Mouse (Mus musculus): ENCODE data around the gene Gstt2. TPM values are rescaled to one million over a fixed set of nuclear protein-coding genes. Genes with fewer than 3 reads are reported as not detected.
"Not testable (repeated sequence)": the region's sequence is repeated elsewhere in the genome, so short reads cannot be mapped to it uniquely, and the experiment has no call there.

The Gstt2 gene
- polyA plus RNA-seq, 1 experiment from 2014 or later = 10.8 TPM

GRCm38 (mm10) chr10:75860746-75861145, 23.5 kb upstream of the Gstt2 start:
- no peak overlapping the region for H3K4me3 ChIP-seq (ENCODE audit: inconsistent target)
- no peaks in the 10 kb centered on the region for H3K79me2 ChIP-seq (ENCODE audit: inconsistent target)
- 60% methylated on average over 7 of the region's 7 CpGs for WGBS (ENCODE audit: missing documents)
- H3K36me3 ChIP-seq (ENCODE audit: inconsistent target) = no peaks in the 10 kb centered on the region
- H3K27ac ChIP-seq = no peak overlapping the region

- Histone ChIP-seq H3K27ac (peak within 1 kb of the TSS; percentile 70), H3K4me3 (ENCODE audit: inconsistent target) (peak within 1 kb of the TSS; percentile 49)
- H3K36me3 ChIP-seq (ENCODE audit: inconsistent target); H3K79me2 ChIP-seq (ENCODE audit: inconsistent target): not testable (repeated sequence)
- 1% methylated on average over 34 of the region's 46 CpGs for WGBS (ENCODE audit: missing documents)
These were observed 22.7 kb upstream of the Gstt2 start, which contains the start of gene Mif for GRCm38 (mm10) chr10:75859786-75860470. Gene Mif, minus strand, starts transcription at chr10:75860240.

DNA sequence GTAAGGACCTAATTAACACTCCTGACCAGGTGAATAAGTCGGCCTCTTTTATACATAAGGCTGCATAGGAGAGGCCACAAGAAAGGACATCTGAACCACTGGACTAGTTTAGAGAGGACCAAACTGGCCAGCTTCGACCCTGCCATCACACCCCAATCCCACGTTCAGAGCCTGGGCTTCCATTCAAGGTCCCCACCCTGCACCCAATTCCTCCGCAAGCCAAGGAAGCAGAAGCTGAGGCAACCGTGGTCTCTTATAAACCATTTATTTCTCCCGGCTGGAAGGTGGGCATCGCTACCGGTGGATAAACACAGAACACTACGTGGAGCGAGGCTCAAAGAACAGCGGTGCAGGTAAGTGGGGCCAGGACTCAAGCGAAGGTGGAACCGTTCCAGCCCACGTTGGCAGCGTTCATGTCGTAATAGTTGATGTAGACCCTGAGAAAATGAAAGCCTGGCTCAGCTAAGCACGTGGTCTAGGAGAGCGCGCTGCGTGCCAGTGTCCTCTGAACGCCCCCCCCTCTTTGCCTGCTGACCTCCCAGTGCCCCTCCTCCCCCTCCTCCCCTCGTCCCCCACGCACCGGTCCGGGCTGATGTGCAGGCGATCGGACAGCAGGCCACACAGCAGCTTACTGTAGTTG, 22.0 kb upstream of the Gstt2 start:
- Histone ChIP-seq H3K36me3 (ENCODE audit: inconsistent target) (no peaks in the 10 kb centered on the region), H3K27ac (peak overlapping the region; percentile 70)
- 4% methylated on average over 20 of the region's 27 CpGs for WGBS (ENCODE audit: missing documents)

GRCm38 (mm10) chr10:75857598-75857997, 20.4 kb upstream of the Gstt2 start:
- H3K4me3 ChIP-seq (ENCODE audit: inconsistent target) = no peak overlapping the region
- H3K36me3 ChIP-seq (ENCODE audit: inconsistent target) = no peaks in the 10 kb centered on the region
- 94% methylated on average over 4 of the region's 4 CpGs for WGBS (ENCODE audit: missing documents)
- no peaks in the 10 kb centered on the region for H3K79me2 ChIP-seq (ENCODE audit: inconsistent target)
- no peak overlapping the region for H3K27ac ChIP-seq

More for the DNA sequence above, 22.0 kb upstream of the Gstt2 start:
- Histone ChIP-seq H3K79me2 (ENCODE audit: inconsistent target) (no peaks in the 10 kb centered on the region), H3K4me3 (ENCODE audit: inconsistent target) (peak overlapping the region; percentile 49)

DNA sequence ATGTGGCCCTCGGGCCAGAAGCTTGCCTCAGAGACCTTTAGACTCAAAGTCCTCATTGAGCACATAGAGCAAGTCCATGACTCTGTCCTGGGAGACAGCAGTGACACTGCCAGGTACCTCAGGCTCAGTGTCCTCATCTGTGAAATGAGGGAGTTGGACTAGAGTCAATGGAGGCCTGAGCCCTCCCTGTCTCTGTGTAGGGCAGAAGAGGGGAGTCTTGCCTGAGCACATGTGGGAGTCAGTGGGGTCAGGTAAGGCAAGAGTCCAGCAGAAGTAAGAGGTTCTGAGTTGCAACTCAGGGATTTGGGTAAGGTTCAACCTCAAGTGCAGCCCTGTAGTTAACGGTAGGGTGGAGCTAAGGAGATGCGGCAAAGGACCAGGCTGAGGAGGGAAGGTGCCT, 19.8 kb upstream of the Gstt2 start:
- Histone ChIP-seq H3K27ac (no peak overlapping the region), H3K4me3 (ENCODE audit: inconsistent target) (no peak overlapping the region), H3K79me2 (ENCODE audit: inconsistent target) (no peaks in the 10 kb centered on the region), H3K36me3 (ENCODE audit: inconsistent target) (no peaks in the 10 kb centered on the region)
- WGBS (ENCODE audit: missing documents) = 96% methylated on average over 3 of the region's 3 CpGs

DNA sequence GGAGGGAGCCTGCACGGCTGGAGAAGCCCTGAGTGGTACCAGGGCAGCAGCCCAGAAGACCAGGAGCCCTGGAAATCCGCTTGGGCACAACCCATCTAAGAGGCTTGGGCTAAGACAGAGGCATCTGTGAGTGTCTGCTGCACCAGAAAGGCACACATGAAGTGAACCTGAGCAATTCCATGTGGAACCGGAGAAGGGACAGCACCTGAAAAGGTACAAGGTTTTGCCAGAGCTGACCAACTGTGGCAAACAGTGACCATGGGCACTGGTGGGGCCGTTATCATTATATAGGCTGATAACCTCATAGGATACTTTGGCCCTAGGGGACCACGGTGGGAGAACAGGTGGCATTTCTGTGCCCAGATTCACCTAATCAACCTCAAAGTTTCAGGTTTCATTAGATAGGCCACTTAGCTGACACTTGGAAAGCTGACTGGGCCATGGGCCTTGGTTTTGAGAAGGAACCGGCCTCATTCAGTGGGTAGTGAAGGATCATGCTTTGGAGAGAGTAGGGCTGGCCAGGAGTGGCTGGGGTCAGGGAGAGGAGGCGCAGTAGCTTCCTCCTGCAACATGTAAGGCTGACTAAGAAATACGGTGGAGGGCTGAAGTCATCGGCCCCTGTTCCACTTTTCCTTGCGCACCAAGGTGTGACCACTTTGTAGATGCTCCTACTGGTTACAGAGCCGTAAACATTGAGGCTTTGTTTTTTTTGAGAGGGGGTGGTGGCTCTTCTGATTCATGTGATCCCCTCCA, 19.1 kb upstream of the Gstt2 start:
- no peaks in the 10 kb centered on the region for H3K79me2 ChIP-seq (ENCODE audit: inconsistent target)
- H3K36me3 ChIP-seq (ENCODE audit: inconsistent target) = no peaks in the 10 kb centered on the region
- H3K27ac ChIP-seq = no peak overlapping the region
- no peak overlapping the region for H3K4me3 ChIP-seq (ENCODE audit: inconsistent target)
- WGBS (ENCODE audit: missing documents) = 88% methylated on average over 11 of the region's 11 CpGs

GRCm38 (mm10) chr10:75855416-75855981, 18.3 kb upstream of the Gstt2 start:
- Histone ChIP-seq H3K27ac (no peak overlapping the region), H3K79me2 (ENCODE audit: inconsistent target) (no peaks in the 10 kb centered on the region), H3K4me3 (ENCODE audit: inconsistent target) (no peak overlapping the region), H3K36me3 (ENCODE audit: inconsistent target) (no peaks in the 10 kb centered on the region)
- WGBS (ENCODE audit: missing documents) = 95% methylated on average over 15 of the region's 15 CpGs

GRCm38 (mm10) chr10:75854791-75855190, 17.6 kb upstream of the Gstt2 start:
- no peaks in the 10 kb centered on the region for H3K36me3 ChIP-seq (ENCODE audit: inconsistent target)
- H3K27ac ChIP-seq = no peak overlapping the region
- 81% methylated on average over 6 of the region's 6 CpGs for WGBS (ENCODE audit: missing documents)
- H3K4me3 ChIP-seq (ENCODE audit: inconsistent target) = no peak overlapping the region
- no peaks in the 10 kb centered on the region for H3K79me2 ChIP-seq (ENCODE audit: inconsistent target)

DNA sequence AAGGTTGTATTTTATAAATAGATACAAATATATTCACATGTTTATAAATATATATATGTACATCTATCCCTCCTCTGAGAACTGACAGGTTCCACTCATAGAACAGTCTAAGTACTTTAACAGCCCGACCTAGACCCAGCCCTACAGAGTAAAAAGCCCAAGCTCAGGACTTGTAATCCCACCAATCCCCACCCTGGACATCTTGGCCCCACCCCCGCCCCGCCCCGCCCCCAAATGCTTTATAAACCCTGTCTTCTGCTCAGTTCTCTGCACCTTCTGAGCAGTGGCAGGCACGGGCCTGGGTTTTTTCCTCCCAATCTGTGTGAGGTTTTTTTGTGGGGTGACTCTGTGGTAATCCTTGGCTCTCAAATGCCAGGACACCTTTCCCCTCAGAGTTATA, 16.9 kb upstream of the Gstt2 start:
- Histone ChIP-seq H3K27ac (no peak overlapping the region), H3K4me3 (ENCODE audit: inconsistent target) (no peak overlapping the region), H3K79me2 (ENCODE audit: inconsistent target) (no peaks in the 10 kb centered on the region), H3K36me3 (ENCODE audit: inconsistent target) (no peaks in the 10 kb centered on the region)
- 68% methylated on average over 5 of the region's 5 CpGs for WGBS (ENCODE audit: missing documents)

DNA sequence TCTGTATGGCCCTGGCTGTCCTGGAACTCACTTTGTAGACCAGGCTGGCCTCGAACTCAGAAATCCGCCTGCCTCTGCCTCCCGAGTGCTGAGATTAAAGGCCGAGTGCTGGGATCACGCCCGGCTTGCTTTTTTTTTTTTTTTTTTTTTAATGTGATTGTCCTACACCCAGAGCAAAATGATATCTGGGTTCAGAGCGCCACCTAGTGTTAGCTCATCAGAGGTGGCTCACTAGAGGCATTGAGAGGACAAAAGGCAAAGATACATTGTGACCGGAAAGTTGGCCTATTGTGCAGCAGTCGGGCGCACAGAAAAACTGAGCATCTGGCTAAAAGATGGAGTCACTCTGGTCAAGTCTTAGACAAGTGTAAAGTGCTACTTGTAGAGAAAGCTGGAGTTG, 16.2 kb upstream of the Gstt2 start:
- H3K27ac ChIP-seq = no peak overlapping the region
- H3K4me3 ChIP-seq (ENCODE audit: inconsistent target) = no peak overlapping the region
- H3K79me2 ChIP-seq (ENCODE audit: inconsistent target) = no peaks in the 10 kb centered on the region
- H3K36me3 ChIP-seq (ENCODE audit: inconsistent target) = no peaks in the 10 kb centered on the region
- 42% methylated on average over 9 of the region's 10 CpGs for WGBS (ENCODE audit: missing documents)

DNA sequence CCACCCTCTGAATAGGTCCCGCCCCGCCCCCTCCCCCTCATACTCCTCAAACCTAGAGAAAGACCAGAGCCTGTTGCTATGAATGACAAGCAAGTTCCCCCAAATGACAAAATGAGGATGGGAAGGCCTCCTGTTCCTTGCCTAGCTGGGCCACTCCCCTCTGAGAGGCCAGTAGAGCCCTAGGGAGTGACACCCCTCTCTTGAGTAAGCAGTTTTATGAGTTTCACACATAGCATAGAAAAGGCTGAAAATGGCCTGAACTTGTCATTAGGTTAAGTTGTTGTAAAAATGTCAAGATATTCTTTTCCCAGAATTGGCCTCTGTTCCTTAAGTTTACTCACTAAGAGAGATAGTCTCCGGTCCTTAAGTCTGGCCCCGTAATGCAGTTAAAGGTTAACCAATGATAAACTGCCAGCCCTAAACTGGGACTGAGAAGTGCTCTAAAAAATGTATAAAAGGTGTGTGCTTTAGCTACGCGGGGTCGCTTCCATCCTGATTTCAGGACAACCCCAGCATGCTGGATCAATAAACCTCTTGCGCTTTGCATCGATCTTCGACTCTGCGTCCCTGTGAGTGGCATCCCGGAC, 15.4 kb upstream of the Gstt2 start:
- H3K4me3 ChIP-seq (ENCODE audit: inconsistent target) = no peak overlapping the region
- 92% methylated on average over 11 of the region's 12 CpGs for WGBS (ENCODE audit: missing documents)
- H3K36me3 ChIP-seq (ENCODE audit: inconsistent target) = no peaks in the 10 kb centered on the region
- H3K27ac ChIP-seq = no peak overlapping the region
- no peaks in the 10 kb centered on the region for H3K79me2 ChIP-seq (ENCODE audit: inconsistent target)

DNA sequence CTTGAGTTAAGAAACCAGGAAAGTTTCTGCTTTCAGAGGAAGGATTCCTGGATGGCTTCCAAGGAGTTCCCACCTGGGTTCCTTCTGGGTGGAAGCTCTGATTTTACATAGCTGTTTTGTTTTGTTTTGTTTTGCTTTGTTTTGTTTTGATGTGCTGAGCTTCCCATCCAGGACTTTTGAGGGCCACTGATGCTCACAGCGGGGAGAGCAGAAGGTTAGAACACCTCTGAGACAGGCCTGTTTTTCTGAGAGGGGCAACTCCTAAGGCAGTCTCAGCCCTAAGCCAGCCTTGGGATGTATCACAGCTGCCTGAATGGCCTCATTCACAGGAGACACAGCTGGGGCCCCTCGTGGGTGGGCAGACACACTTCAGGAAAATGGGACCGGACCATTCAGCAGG, 14.5 kb upstream of the Gstt2 start:
- Histone ChIP-seq H3K36me3 (ENCODE audit: inconsistent target) (no peaks in the 10 kb centered on the region), H3K79me2 (ENCODE audit: inconsistent target) (no peaks in the 10 kb centered on the region), H3K4me3 (ENCODE audit: inconsistent target) (no peak overlapping the region), H3K27ac (no peak overlapping the region)
- WGBS (ENCODE audit: missing documents) = 79% methylated on average over 3 of the region's 3 CpGs

DNA sequence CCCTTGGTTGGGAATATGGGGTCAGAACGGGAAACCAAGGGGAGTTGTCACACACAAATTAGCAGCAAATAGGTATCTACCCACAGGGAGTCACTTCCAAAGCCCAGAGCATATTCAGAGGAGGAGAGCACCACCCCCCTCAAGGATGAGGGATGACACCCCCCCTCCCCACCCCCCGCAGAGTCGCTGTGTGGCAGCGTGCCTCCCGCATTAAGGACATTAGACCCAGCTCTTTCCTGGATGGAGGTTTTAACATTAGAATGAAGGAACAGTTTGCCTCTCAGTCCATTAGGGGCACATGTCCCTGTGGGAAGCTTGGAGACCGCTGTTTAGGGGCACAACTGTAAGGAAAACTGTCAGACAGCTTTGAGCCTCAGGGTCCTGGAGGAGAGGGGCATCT, 13.9 kb upstream of the Gstt2 start:
- no peaks in the 10 kb centered on the region for H3K79me2 ChIP-seq (ENCODE audit: inconsistent target)
- WGBS (ENCODE audit: missing documents) = 44% methylated on average over 5 of the region's 6 CpGs
- no peak overlapping the region for H3K4me3 ChIP-seq (ENCODE audit: inconsistent target)
- no peaks in the 10 kb centered on the region for H3K36me3 ChIP-seq (ENCODE audit: inconsistent target)
- no peak overlapping the region for H3K27ac ChIP-seq

DNA sequence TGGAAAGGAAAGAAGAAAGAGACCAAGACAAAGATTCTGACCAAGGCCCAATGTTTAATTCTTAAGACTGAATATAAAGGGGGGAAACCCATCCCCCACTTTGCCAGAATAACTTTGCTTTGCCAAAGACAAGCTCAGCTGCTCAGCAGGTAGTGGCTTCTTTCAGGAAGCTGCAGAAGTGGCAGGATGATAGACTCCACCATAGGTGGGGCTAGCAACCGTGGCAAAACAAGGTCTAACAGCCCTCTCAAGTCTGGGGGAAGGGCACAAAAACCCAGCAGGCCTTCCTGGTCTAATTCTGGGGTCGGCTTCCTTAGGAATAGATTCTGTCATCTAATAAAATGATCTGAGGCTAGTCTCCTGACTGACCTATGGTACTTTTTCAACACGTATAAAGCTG, 11.2 kb upstream of the Gstt2 start:
- WGBS (ENCODE audit: missing documents) = 62% methylated on average over 3 of the region's 3 CpGs
- H3K4me3 ChIP-seq (ENCODE audit: inconsistent target) = no peak overlapping the region
- no peaks in the 10 kb centered on the region for H3K36me3 ChIP-seq (ENCODE audit: inconsistent target)
- H3K27ac ChIP-seq = no peak overlapping the region
- no peaks in the 10 kb centered on the region for H3K79me2 ChIP-seq (ENCODE audit: inconsistent target)
